Mouse (Mus musculus) skeletal muscle tissue, adult 2 months (tissue): ENCODE data around the gene Atoh1.

Experiments
- DNase-seq: peaks from one replicate; pipeline ENCODE4 v3.0.0-alpha.2; 2012; ENCODE audit warnings: low read depth, low spot score

Atoh1 gene

DNA sequence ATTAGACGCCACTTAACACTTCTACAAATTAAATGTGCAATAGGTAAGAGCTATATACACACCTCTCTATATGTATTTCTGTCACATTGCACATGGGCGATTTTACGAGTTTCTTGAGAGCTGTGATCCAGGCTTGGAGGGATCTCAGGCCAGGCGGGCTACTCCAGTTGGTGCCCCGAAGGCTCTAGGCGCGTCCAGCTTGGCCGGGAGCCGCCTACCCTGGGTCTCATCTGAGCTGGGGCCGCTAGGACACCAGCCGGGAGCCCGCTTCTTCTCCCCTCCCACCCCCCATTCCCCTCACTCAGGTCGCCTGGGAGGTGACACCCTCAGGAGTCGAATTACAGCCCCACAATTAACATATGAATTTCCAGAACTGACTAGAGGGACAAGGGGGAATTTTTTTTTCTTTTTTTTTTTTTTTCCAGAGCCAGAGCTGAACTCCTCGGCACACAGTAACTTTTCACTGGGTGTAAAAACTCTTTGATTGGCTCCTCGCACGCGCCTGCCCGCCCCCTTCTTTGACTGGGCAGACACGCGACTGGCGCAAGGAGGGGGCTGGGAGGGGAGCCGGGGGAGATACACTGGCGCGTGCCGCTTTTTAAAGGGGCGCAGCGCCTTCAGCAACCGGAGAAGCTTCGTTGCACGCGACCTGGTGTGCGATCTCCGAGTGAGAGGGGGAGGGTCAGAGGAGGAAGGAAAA is at the start of gene Atoh1:
Atoh1 (plus strand) TSS at position 627 of the 700 bp plus-strand sequence.
- no peak for DNase-seq

GRCm38 (mm10) chr6:64683974-64684373 is 45.0 kb upstream of the Atoh1 start:
- no peak for DNase-seq

DNA sequence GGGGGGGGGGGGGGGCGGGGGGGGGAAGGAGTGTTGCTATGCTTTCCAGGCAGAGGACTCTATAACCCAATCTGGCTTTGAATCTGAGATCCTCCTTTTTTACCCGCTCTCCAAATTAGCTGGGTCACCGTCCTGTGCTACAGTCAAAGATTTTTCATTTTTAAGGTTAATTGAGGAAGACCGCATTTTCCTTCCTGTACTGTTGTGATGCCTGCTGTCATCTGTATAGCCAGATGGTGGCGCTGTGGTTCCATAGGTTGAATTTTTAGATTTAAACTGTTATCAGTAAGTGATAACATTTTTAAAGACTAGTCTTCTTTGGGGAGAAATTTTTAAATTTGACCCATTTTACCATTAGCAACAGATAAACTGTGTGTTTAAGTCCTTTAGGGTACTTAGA is 44.0 kb upstream of the Atoh1 start:
- DNase-seq, result no peak

DNA sequence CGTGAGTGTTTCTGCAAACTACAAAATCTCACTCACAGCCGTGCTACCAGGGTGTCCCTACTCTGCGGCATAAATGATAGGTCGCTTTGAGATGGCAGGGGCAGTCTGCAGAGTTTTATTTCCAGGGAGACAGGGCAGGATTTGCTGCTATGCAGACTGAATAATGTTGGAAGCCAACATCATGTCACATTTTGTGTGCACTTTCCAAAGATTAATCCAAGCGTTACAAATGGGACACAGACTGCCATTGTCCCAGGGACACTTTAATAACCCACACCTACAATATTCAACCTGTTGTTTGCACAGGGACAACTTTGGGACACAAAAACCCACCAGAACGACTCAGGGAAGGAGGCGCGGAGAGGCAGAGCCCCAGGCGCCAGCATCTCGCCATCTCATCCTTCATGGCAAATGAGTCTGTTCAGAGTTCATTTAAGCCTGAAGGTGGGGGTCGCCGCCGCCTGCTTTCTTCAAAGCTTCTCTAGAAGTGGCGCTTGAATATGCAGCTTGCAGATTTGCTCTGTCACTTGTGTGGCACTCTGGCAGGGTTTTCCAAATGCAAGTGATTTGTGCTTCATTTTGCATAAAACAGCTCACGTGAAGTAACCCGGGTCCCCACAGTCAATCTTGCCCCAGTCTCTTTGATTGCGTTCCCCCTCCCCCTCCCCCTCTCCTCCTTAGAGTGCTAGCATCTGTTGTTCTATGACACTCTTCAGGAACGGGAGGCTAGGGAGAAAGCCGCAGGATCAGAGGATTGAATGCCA is 40.6 kb upstream of the Atoh1 start:
- no peak for DNase-seq

DNA sequence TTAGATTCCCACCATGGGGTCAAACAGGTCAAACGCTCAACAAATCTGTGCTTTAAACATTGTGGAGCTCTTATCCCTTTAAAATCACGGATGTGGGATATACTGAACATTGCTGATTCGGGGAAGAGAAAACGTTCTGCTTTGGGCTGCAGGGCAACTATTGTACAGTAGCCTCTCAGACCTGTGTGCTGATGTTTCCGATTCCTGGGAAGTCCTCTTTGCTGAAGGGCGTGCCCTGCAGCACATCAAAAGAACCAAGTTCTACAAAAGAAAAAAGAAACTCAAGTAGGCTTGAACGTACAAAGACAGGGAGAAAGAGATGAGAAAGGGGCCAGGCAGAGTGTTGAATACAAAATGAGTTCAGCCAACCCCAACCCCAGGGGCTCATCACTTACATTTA is 34.2 kb upstream of the Atoh1 start:
- DNase-seq, result no peak

GRCm38 (mm10) chr6:64703659-64704058 is 25.3 kb upstream of the Atoh1 start:
- DNase-seq, result no peak

GRCm38 (mm10) chr6:64727751-64728403 is 1.0 kb upstream of the Atoh1 start:
- DNase-seq, result peak; percentile 3

- no peak for DNase-seq
These were observed 496 bp downstream of the Atoh1 start for GRCm38 (mm10) chr6:64729231-64730011.

DNA sequence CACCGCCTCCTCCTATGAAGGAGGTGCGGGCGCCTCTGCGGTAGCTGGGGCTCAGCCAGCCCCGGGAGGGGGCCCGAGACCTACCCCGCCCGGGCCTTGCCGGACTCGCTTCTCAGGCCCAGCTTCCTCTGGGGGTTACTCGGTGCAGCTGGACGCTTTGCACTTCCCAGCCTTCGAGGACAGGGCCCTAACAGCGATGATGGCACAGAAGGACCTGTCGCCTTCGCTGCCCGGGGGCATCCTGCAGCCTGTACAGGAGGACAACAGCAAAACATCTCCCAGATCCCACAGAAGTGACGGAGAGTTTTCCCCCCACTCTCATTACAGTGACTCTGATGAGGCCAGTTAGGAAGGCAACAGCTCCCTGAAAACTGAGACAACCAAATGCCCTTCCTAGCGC is 1.1 kb downstream of the Atoh1 start:
- no peak for DNase-seq

- no peak for DNase-seq
These were observed 1.6 kb downstream of the Atoh1 start for GRCm38 (mm10) chr6:64730506-64731020.

GRCm38 (mm10) chr6:64731126-64731525 is 2.2 kb downstream of the Atoh1 start:
- no peak for DNase-seq

DNA sequence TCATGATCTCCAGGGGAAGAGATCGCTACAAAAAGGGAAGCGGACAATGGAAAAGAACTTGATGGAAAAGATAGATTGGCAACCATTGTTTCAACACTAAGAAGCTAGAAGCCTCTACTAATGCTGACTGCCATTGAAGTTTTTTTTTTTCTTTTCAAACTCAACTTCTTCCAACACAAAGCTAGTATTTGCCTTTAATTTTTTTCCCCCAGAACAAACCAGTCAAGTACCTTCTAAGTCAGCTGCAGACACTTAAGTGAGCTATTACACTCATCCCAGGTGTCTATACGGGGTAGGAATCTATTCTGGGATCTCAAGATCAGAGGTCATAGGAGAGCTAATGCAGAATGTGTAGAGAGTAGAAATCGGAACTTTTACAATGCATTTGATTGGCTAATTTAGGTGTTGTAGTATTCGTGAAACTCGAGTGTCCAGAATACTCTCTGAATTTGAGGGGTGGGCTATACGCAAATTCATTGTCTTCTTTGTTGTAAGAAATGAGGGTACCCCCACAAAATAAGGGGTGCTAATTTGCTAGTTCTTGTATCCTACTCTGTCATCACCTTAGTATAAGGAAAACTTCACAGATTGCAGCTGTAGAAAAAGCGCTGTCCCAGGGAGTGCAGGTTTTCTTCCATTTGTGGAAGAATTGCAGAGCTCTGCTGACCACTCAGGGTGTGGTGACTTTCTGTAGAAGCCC is 2.8 kb downstream of the Atoh1 start:
- DNase-seq, result no peak

- no peak for DNase-seq
These were observed 4.4 kb downstream of the Atoh1 start for GRCm38 (mm10) chr6:64733311-64733710.

- no peak for DNase-seq
These were observed 5.8 kb downstream of the Atoh1 start for GRCm38 (mm10) chr6:64734441-64735320.

DNA sequence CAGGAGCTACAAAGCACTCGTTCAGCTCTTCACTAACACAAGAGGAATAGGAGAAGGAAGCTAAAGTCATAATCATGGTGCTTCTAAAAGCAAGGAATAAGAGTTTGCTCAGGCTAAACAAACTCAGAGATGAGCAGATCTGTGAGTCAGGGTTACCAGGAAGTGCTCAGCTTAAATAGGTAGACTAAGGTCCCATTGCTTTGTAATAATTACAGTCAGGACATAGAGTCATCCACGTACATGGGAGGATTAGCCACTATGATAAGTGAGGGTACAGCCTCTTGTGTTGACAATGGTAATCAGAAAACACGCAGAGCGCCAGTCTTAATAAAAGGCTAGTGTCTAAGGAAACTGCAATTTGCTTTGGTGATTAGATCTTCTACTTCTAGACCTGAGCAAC is 7.4 kb downstream of the Atoh1 start:
- no peak for DNase-seq

- DNase-seq, result no peak
These were observed 14.1 kb downstream of the Atoh1 start for GRCm38 (mm10) chr6:64742915-64743489.

GRCm38 (mm10) chr6:64754515-64754914 is 25.6 kb downstream of the Atoh1 start:
- no peak for DNase-seq

DNA sequence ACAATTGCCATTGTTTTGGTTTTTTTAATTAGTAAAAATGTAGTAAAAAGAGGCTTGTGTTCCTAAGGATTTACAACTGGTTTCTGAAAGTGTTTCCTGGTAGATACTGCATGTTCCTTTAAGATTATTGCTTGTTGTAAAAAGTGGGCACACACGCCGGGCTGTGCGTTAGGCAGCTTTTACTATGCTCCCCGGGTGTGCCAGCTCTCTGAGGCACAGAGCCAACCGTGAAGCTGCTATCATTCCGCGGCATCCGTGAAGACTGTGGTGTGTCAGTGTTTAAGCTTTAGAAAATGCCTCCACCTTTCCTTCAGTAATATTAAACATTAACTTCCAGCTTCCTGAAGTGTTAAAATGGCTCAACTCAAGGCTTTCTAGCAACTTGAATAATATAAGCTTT is 35.0 kb downstream of the Atoh1 start:
- DNase-seq, result no peak

GRCm38 (mm10) chr6:64773430-64773829 is 44.5 kb downstream of the Atoh1 start:
- DNase-seq, result no peak
